Mouse (Mus musculus): ENCODE results near the gene Ogfrl1. TPM values are rescaled to one million over a fixed set of nuclear protein-coding genes. Genes with fewer than 3 reads are reported as not detected.
"Not testable (repeated sequence)": the region's sequence is repeated elsewhere in the genome, so short reads cannot be mapped to it uniquely, and the experiment has no call there.

Ogfrl1 gene
- polyA plus RNA-seq, 1 experiment = 71.0 TPM

GRCm38 (mm10) chr1:23409960-23410359 is 12.4 kb upstream of the Ogfrl1 start:
- Histone ChIP-seq H3K27me3 (ENCODE audit: control insufficient read depth, insufficient read depth, low read length) (no peaks in the 10 kb centered on the region), H3K4me3 (replicated peaks; ENCODE audit: insufficient read depth, low read depth, low read length) (no peak overlapping the region), H3K27ac (ENCODE audit: insufficient read depth, low read length) (no peak overlapping the region), H3K4me1 (ENCODE audit: control insufficient read depth, insufficient read depth, low read length) (no peaks in the 10 kb centered on the region)
- WGBS = 83% methylated on average over 2 of the region's 2 CpGs
- TF ChIP-seq CTCF (IDR thresholded peaks at IDR 0.05; ENCODE audit: borderline replicate concordance, insufficient read depth, low read depth, low read length) (no peak), POLR2A (IDR thresholded peaks at IDR 0.05; ENCODE audit: borderline replicate concordance, insufficient read depth, low read length) (no peak)
- no peak for DNase-seq

GRCm38 (mm10) chr1:23402401-23402800 is 4.8 kb upstream of the Ogfrl1 start:
- no peak overlapping the region for H3K27ac ChIP-seq (ENCODE audit: insufficient read depth, low read length)
- H3K27me3 ChIP-seq (ENCODE audit: control insufficient read depth, insufficient read depth, low read length) = no peaks in the 10 kb centered on the region
- TF ChIP-seq POLR2A (IDR thresholded peaks at IDR 0.05; ENCODE audit: borderline replicate concordance, insufficient read depth, low read length) = no peak
- TF ChIP-seq CTCF (IDR thresholded peaks at IDR 0.05; ENCODE audit: borderline replicate concordance, insufficient read depth, low read depth, low read length) = no peak
- H3K4me1 ChIP-seq (ENCODE audit: control insufficient read depth, insufficient read depth, low read length) = no peaks in the 10 kb centered on the region
- no peak overlapping the region for H3K4me3 ChIP-seq (replicated peaks; ENCODE audit: insufficient read depth, low read depth, low read length)
- 97% methylated on average over 3 of the region's 3 CpGs for WGBS
- DNase-seq = no peak

- H3K4me1 ChIP-seq (ENCODE audit: control insufficient read depth, insufficient read depth, low read length) = no peaks in the 10 kb centered on the region
- H3K27ac ChIP-seq (ENCODE audit: insufficient read depth, low read length) = no peak overlapping the region
- no peaks in the 10 kb centered on the region for H3K27me3 ChIP-seq (ENCODE audit: control insufficient read depth, insufficient read depth, low read length)
- no peak for DNase-seq
- TF ChIP-seq POLR2A (IDR thresholded peaks at IDR 0.05; ENCODE audit: borderline replicate concordance, insufficient read depth, low read length) (no peak), CTCF (IDR thresholded peaks at IDR 0.05; ENCODE audit: borderline replicate concordance, insufficient read depth, low read depth, low read length) (no peak)
- 83% methylated on average over 1 of the region's 1 CpGs for WGBS
- H3K4me3 ChIP-seq (replicated peaks; ENCODE audit: insufficient read depth, low read depth, low read length) = no peak overlapping the region
These were observed 2.0 kb upstream of the Ogfrl1 start for GRCm38 (mm10) chr1:23399552-23399951.

GRCm38 (mm10) chr1:23394356-23394755 is 3.2 kb downstream of the Ogfrl1 start:
- not testable (repeated sequence) for H3K27ac ChIP-seq (ENCODE audit: insufficient read depth, low read length); H3K4me1 ChIP-seq (ENCODE audit: control insufficient read depth, insufficient read depth, low read length); DNase-seq; H3K4me3 ChIP-seq (replicated peaks; ENCODE audit: insufficient read depth, low read depth, low read length); H3K27me3 ChIP-seq (ENCODE audit: control insufficient read depth, insufficient read depth, low read length)
- 79% methylated on average over 2 of the region's 2 CpGs for WGBS

- Histone ChIP-seq H3K4me1 (ENCODE audit: control insufficient read depth, insufficient read depth, low read length) (no peaks in the 10 kb centered on the region), H3K27ac (ENCODE audit: insufficient read depth, low read length) (no peak overlapping the region), H3K4me3 (replicated peaks; ENCODE audit: insufficient read depth, low read depth, low read length) (no peak overlapping the region), H3K27me3 (ENCODE audit: control insufficient read depth, insufficient read depth, low read length) (no peaks in the 10 kb centered on the region)
- TF ChIP-seq POLR2A (IDR thresholded peaks at IDR 0.05; ENCODE audit: borderline replicate concordance, insufficient read depth, low read length) (no peak), CTCF (IDR thresholded peaks at IDR 0.05; ENCODE audit: borderline replicate concordance, insufficient read depth, low read depth, low read length) (no peak)
- DNase-seq = no peak
- WGBS = 92% methylated on average over 7 of the region's 7 CpGs
These were observed 5.8 kb downstream of the Ogfrl1 start for GRCm38 (mm10) chr1:23391744-23392143.

GRCm38 (mm10) chr1:23384326-23384725 is 13.2 kb downstream of the Ogfrl1 start:
- no peaks in the 10 kb centered on the region for H3K27me3 ChIP-seq (ENCODE audit: control insufficient read depth, insufficient read depth, low read length)
- no peaks in the 10 kb centered on the region; the same call in 1 of the 2 replicates for H3K4me1 ChIP-seq (ENCODE audit: control insufficient read depth, insufficient read depth, low read length)

GRCm38 (mm10) chr1:23382806-23383653 is 14.5 kb downstream of the Ogfrl1 start:
- under 1% methylated on average over 92 of the region's 93 CpGs for WGBS

More at GRCm38 (mm10) chr1:23384326-23384725, 13.2 kb downstream of the Ogfrl1 start:
- Histone ChIP-seq H3K4me3 (replicated peaks; ENCODE audit: insufficient read depth, low read depth, low read length) (no peak overlapping the region), H3K27ac (ENCODE audit: insufficient read depth, low read length) (no peak overlapping the region)
- no peak for DNase-seq
- 94% methylated on average over 6 of the region's 6 CpGs for whole genome bisulfite sequencing
- no peak for TF ChIP-seq POLR2A (IDR thresholded peaks at IDR 0.05; ENCODE audit: borderline replicate concordance, insufficient read depth, low read length)
- no peak for TF ChIP-seq CTCF (IDR thresholded peaks at IDR 0.05; ENCODE audit: borderline replicate concordance, insufficient read depth, low read depth, low read length)

GRCm38 (mm10) chr1:23382461-23382805 is 15.1 kb downstream of the Ogfrl1 start:
- WGBS = under 1% methylated on average over 20 of the region's 21 CpGs
- TF ChIP-seq CTCF (IDR thresholded peaks at IDR 0.05; ENCODE audit: borderline replicate concordance, insufficient read depth, low read depth, low read length) (no peak), POLR2A (IDR thresholded peaks at IDR 0.05; ENCODE audit: borderline replicate concordance, insufficient read depth, low read length) (no peak)
- Histone ChIP-seq H3K27me3 (ENCODE audit: control insufficient read depth, insufficient read depth, low read length) (no peaks in the 10 kb centered on the region), H3K27ac (ENCODE audit: insufficient read depth, low read length) (peak overlapping the region; percentile 75), H3K4me3 (replicated peaks; ENCODE audit: insufficient read depth, low read depth, low read length) (peak overlapping the region; percentile 98), H3K4me1 (ENCODE audit: control insufficient read depth, insufficient read depth, low read length) (peaks cover 3% of the 10 kb centered on the region; the same call in 1 of the 2 replicates)
- DNase-seq = no peak

More at GRCm38 (mm10) chr1:23382806-23383653, 14.5 kb downstream of the Ogfrl1 start:
- peaks cover 3% of the 10 kb centered on the region; the same call in 1 of the 2 replicates for H3K4me1 ChIP-seq (ENCODE audit: control insufficient read depth, insufficient read depth, low read length)
- H3K4me3 ChIP-seq (replicated peaks; ENCODE audit: insufficient read depth, low read depth, low read length) = peak overlapping the region; percentile 98
- H3K27me3 ChIP-seq (ENCODE audit: control insufficient read depth, insufficient read depth, low read length) = no peaks in the 10 kb centered on the region
- TF ChIP-seq POLR2A (IDR thresholded peaks at IDR 0.05; ENCODE audit: borderline replicate concordance, insufficient read depth, low read length) (peak; percentile 41; the same call in 1 of the 2 replicates), CTCF (IDR thresholded peaks at IDR 0.05; ENCODE audit: borderline replicate concordance, insufficient read depth, low read depth, low read length) (no peak)
- DNase-seq = peak; percentile 98 to 99
- peak overlapping the region; percentile 75 for H3K27ac ChIP-seq (ENCODE audit: insufficient read depth, low read length)

Data from cerebellum, adult 2 months (tissue).